Comparison of ENCODE assay signal across 12 mouse cellular contexts in genomic region chr5:116809001-116809759, GRCm38 (mm10).
DNase-seq lines count a peak whose midpoint lies in the region; ATAC-seq and TF ChIP-seq lines count a peak whose summit lies in the region.
"Had no signal": no experiment of that assay in that cellular context is flagged by ENCODE, and none has a peak within 500 bp of the region (broad histone marks: within the 10 kb centered on the region; RNA-seq: fewer than 3 reads in every experiment).

No protein-coding gene starts in this region.

- peaks cover 18% of the 10 kb centered on the region for H3K4me1 ChIP-seq in hindbrain, embryonic 14.5 days (replicated peaks; ENCODE audit: control insufficient read depth, insufficient read depth, low read length)
- H3K4me1 ChIP-seq in midbrain, embryonic 12.5 days, result peaks cover 17% of the 10 kb centered on the region
- H3K4me1 ChIP-seq in intestine, embryonic 15.5 days (replicated peaks), result no peaks in the 10 kb centered on the region
- no peaks in the 10 kb centered on the region for H3K4me1 ChIP-seq in lung, postnatal 0 days (ENCODE audit: insufficient read depth, low read depth, low read length)
- H3K4me1 ChIP-seq: embryonic facial prominence, embryonic 15.5 days; limb, embryonic 15.5 days had no signal

- no peak overlapping the region; the same call in 1 of the 2 replicates for H3K4me3 ChIP-seq in layer of hippocampus, adult 2 months
- H3K4me3 ChIP-seq in hindbrain, embryonic 14.5 days (replicated peaks; ENCODE audit: low read length), result no peak overlapping the region
- peak overlapping the region; percentile 17; the same call in 1 of the 2 replicates for H3K4me3 ChIP-seq in midbrain, embryonic 12.5 days
- no peak overlapping the region for H3K4me3 ChIP-seq in intestine, embryonic 15.5 days (replicated peaks)
- H3K4me3 ChIP-seq in lung, postnatal 0 days (ENCODE audit: low read depth, low read length), result no peak overlapping the region
- H3K4me3 ChIP-seq: embryonic facial prominence, embryonic 15.5 days; limb, embryonic 15.5 days had no signal

- WGBS in hindbrain, embryonic 14.5 days, result 12% methylated on average over 17 of the region's 17 CpGs
- WGBS in midbrain, embryonic 12.5 days, result 16% methylated on average over 17 of the region's 17 CpGs
- 49% methylated on average over 17 of the region's 17 CpGs for WGBS in intestine, embryonic 15.5 days
- 45% methylated on average over 17 of the region's 17 CpGs for WGBS in lung, postnatal 0 days

- no peak overlapping the region; the same call in 1 of the 2 replicates for H3K27ac ChIP-seq in layer of hippocampus, adult 2 months
- peak overlapping the region; percentile 93 for H3K27ac ChIP-seq in hindbrain, embryonic 14.5 days
- peak overlapping the region; percentile 87 for H3K27ac ChIP-seq in midbrain, embryonic 12.5 days (replicated peaks)
- no peak overlapping the region for H3K27ac ChIP-seq in intestine, embryonic 15.5 days
- no peak overlapping the region for H3K27ac ChIP-seq in lung, postnatal 0 days (ENCODE audit: low read length)
- H3K27ac ChIP-seq: embryonic facial prominence, embryonic 15.5 days; limb, embryonic 15.5 days; stomach, postnatal 0 days had no signal

- ATAC-seq in hindbrain, embryonic 14.5 days (ENCODE audit: low FRiP score), result peak; percentile 89
- ATAC-seq in midbrain, embryonic 12.5 days (ENCODE audit: low FRiP score, low read depth), result peak; percentile 94
- ATAC-seq in intestine, embryonic 15.5 days, result no peak
- ATAC-seq in lung, postnatal 0 days, result no peak

- no peaks in the 10 kb centered on the region for H3K27me3 ChIP-seq in hindbrain, embryonic 14.5 days (ENCODE audit: control insufficient read depth, insufficient read depth, low read length)
- peaks cover 32% of the 10 kb centered on the region for H3K27me3 ChIP-seq in midbrain, embryonic 12.5 days
- H3K27me3 ChIP-seq in intestine, embryonic 15.5 days (replicated peaks), result no peaks in the 10 kb centered on the region
- H3K27me3 ChIP-seq in lung, postnatal 0 days (replicated peaks; ENCODE audit: insufficient read depth, low read length), result no peaks in the 10 kb centered on the region
- H3K27me3 ChIP-seq: embryonic facial prominence, embryonic 15.5 days; limb, embryonic 15.5 days had no signal

- TF ChIP-seq EP300 in lung, postnatal 0 days (IDR thresholded peaks at IDR 0.05), result no peak

- H3K4me2 ChIP-seq in hindbrain, embryonic 14.5 days (replicated peaks), result peak overlapping the region; percentile 37
- peak overlapping the region; percentile 43 for H3K4me2 ChIP-seq in midbrain, embryonic 12.5 days (replicated peaks)
- H3K4me2 ChIP-seq in intestine, embryonic 15.5 days (replicated peaks), result no peak overlapping the region
- no peak overlapping the region for H3K4me2 ChIP-seq in lung, postnatal 0 days (replicated peaks; ENCODE audit: low read depth, low read length)
- H3K4me2 ChIP-seq: embryonic facial prominence, embryonic 15.5 days; limb, embryonic 15.5 days had no signal

- DNase-seq in layer of hippocampus, adult 2 months (ENCODE audit: low spot score in 2 of 2), result peak; percentile 15 to 52
- no peak for DNase-seq in layer of hippocampus, adult 9-10 months (ENCODE audit: low spot score)
- peak; percentile 77 for DNase-seq in hindbrain, embryonic 14.5 days (ENCODE audit: low spot score)
- peak; percentile 55 for DNase-seq in right cerebral cortex, postnatal 4 days
- DNase-seq in thymus, postnatal 10 days (ENCODE audit: low spot score in 2 of 2), result no peak
- no peak for DNase-seq in lung, postnatal 0 days (ENCODE audit: low spot score)
- DNase-seq: heart, postnatal 36 days had no signal

- no peaks in the 10 kb centered on the region for H3K9me3 ChIP-seq in hindbrain, embryonic 14.5 days (ENCODE audit: control insufficient read depth, low read length)
- H3K9me3 ChIP-seq in midbrain, embryonic 12.5 days, result no peaks in the 10 kb centered on the region
- no peaks in the 10 kb centered on the region for H3K9me3 ChIP-seq in intestine, embryonic 15.5 days
- H3K9me3 ChIP-seq in lung, postnatal 0 days (ENCODE audit: low read length), result no peaks in the 10 kb centered on the region
- H3K9me3 ChIP-seq: embryonic facial prominence, embryonic 15.5 days; limb, embryonic 15.5 days had no signal

- H3K36me3 ChIP-seq in hindbrain, embryonic 14.5 days (replicated peaks; ENCODE audit: control insufficient read depth, insufficient read depth), result no peaks in the 10 kb centered on the region
- no peaks in the 10 kb centered on the region for H3K36me3 ChIP-seq in midbrain, embryonic 12.5 days
- no peaks in the 10 kb centered on the region for H3K36me3 ChIP-seq in intestine, embryonic 15.5 days
- no peaks in the 10 kb centered on the region for H3K36me3 ChIP-seq in lung, postnatal 0 days (ENCODE audit: insufficient read depth, low read length)
- H3K36me3 ChIP-seq: embryonic facial prominence, embryonic 15.5 days; limb, embryonic 15.5 days had no signal

- TF ChIP-seq CTCF in layer of hippocampus, adult 2 months (conservative IDR thresholded peaks at IDR 0.05), result no peak
- TF ChIP-seq CTCF in lung, postnatal 0 days (IDR thresholded peaks at IDR 0.05), result no peak

- H3K9ac ChIP-seq in hindbrain, embryonic 14.5 days, result peak overlapping the region; percentile 54
- no peak overlapping the region; the same call in 1 of the 2 replicates for H3K9ac ChIP-seq in midbrain, embryonic 12.5 days (replicated peaks)
- H3K9ac ChIP-seq in intestine, embryonic 15.5 days, result no peak overlapping the region
- no peak overlapping the region for H3K9ac ChIP-seq in lung, postnatal 0 days (replicated peaks; ENCODE audit: low read depth)
- H3K9ac ChIP-seq: embryonic facial prominence, embryonic 15.5 days; limb, embryonic 15.5 days had no signal

Comparison
In these comparisons a context has a peak if more than half of its experiments do, and no peak if none do; other contexts are left out.
1. DNase-seq: peak in layer of hippocampus, adult 2 months (2 of 2), hindbrain, embryonic 14.5 days (single experiment) and right cerebral cortex, postnatal 4 days (single experiment); none in layer of hippocampus, adult 9-10 months (single experiment), thymus, postnatal 10 days (0 of 2) and lung, postnatal 0 days (single experiment).
2. H3K27ac ChIP-seq: peak in hindbrain, embryonic 14.5 days (single experiment) and midbrain, embryonic 12.5 days (single experiment); none in layer of hippocampus, adult 2 months (single experiment), intestine, embryonic 15.5 days (single experiment) and lung, postnatal 0 days (single experiment).
3. ATAC-seq: peak in hindbrain, embryonic 14.5 days (single experiment) and midbrain, embryonic 12.5 days (single experiment); none in intestine, embryonic 15.5 days (single experiment) and lung, postnatal 0 days (single experiment).
4. H3K4me2 ChIP-seq: peak in hindbrain, embryonic 14.5 days (single experiment) and midbrain, embryonic 12.5 days (single experiment); none in intestine, embryonic 15.5 days (single experiment) and lung, postnatal 0 days (single experiment).